Mouse (Mus musculus) G1E (cell line): ENCODE measurements around the gene D6Ertd527e.

Experiments
- CTCF ChIP-seq: IDR thresholded peaks from 2 replicates; pipeline ENCODE4 v1.5.1; 2012; ENCODE audit warnings: low read depth, low read length, inconsistent platforms, mixed read lengths
- GATA1 ChIP-seq: IDR thresholded peaks from 2 replicates; pipeline ENCODE4 v1.6.1; 2012; ENCODE audit warnings: borderline replicate concordance, low read length, inconsistent platforms, mixed read lengths
- GATA2 ChIP-seq: IDR thresholded peaks from 2 replicates; pipeline ENCODE4 v1.6.1; 2012; ENCODE audit warnings: low read depth, low read length, inconsistent platforms, borderline replicate concordance
- POLR2AphosphoS5 ChIP-seq: IDR thresholded peaks from 2 replicates; pipeline ENCODE4 v1.6.1; 2012; ENCODE audit warnings: low read depth, low read length, inconsistent platforms; ENCODE audit not compliant: insufficient replicate concordance
- TAL1 ChIP-seq: conservative IDR thresholded peaks from 2 replicates; pipeline ENCODE4 v1.6.1; 2012; ENCODE audit warnings: low read depth, low read length, inconsistent platforms, mixed read lengths

GRCm38 (mm10) chr6:87069195-87069900, 35.2 kb upstream of the D6Ertd527e start:
- TF ChIP-seq CTCF (no peak), POLR2AphosphoS5 (no peak), TAL1 (no peak), GATA1 (no peak), GATA2 (no peak)
